In genomic region chr11:82889524-82890341, GRCm38 (mm10) we compare ENCODE assay signal across 8 mouse cellular contexts. TPM values are rescaled to one million over a fixed set of nuclear protein-coding genes. Genes with fewer than 3 reads are reported as not detected.
DNase-seq lines count a peak whose midpoint lies in the region; ATAC-seq and TF ChIP-seq lines count a peak whose summit lies in the region.

No protein-coding gene starts in this region.

- peak overlapping the region; percentile 79 for H3K9ac ChIP-seq in CH12.LX (ENCODE audit: insufficient read depth, low read depth)
- H3K9ac ChIP-seq in limb, embryonic 14.5 days (ENCODE audit: low read depth, low read length, severe bottlenecking) = peak overlapping the region; percentile 73

- TF ChIP-seq EP300 in CH12.LX (IDR thresholded peaks at IDR 0.05; ENCODE audit: low read length) = no peak; the same call in 1 of the 2 replicates

- peak overlapping the region; percentile 51 for H3K4me2 ChIP-seq in CH12.LX (ENCODE audit: insufficient read depth, low read depth, poor library complexity, severe bottlenecking)
- H3K4me2 ChIP-seq in limb, embryonic 14.5 days (replicated peaks; ENCODE audit: low read depth, low read length, severe bottlenecking) = peak overlapping the region; percentile 91

- no peak; the same call in 1 of the 2 replicates for TF ChIP-seq RAD21 in CH12.LX (IDR thresholded peaks at IDR 0.05; ENCODE audit: low read depth, low read length)

- peaks cover 7 to 21% of the 10 kb centered on the region in 2 experiments for H3K4me1 ChIP-seq in CH12.LX (ENCODE audit: control insufficient read depth in 1 of 2, insufficient read depth in 2 of 2)
- H3K4me1 ChIP-seq in limb, embryonic 14.5 days (ENCODE audit: control insufficient read depth, insufficient read depth, low read length) = peaks cover 6% of the 10 kb centered on the region; the same call in 1 of the 2 replicates

- dilution Hi-C loops in CH12.LX (cut with MboI; ENCODE audit: extremely low pct_ligation_motif_present, extremely low pct_unique_long_range_greater_than_20kb, low sequenced_read_pairs) = no loop called here

- H3K36me3 ChIP-seq in CH12.LX (replicated peaks in 1 of 2; ENCODE audit: control insufficient read depth in 1 of 2, insufficient read depth in 1 of 2, low read length in 1 of 2) = peaks cover 3 to 28% of the 10 kb centered on the region in 2 experiments
- no peaks in the 10 kb centered on the region for H3K36me3 ChIP-seq in limb, embryonic 14.5 days (ENCODE audit: control insufficient read depth, insufficient read depth, low read length)

- 0 out of 2 replicates have a peak, but pooled peaks cover 5% of the 10 kb centered on the region for H3K79me2 ChIP-seq in CH12.LX (replicated peaks; ENCODE audit: control insufficient read depth, extremely low read depth, insufficient read depth, poor library complexity, severe bottlenecking)

- ATAC-seq in hematopoietic stem cell, adult 5-6 weeks (replicated peaks in 1 of 2; ENCODE audit: insufficient read depth in 1 of 2, low FRiP score in 2 of 2, low TSS enrichment in 1 of 2, low read depth in 1 of 2, poor library complexity in 2 of 2, severe bottlenecking in 2 of 2) = peak; percentile 24 to 41
- peak; percentile 55 for ATAC-seq in limb, embryonic 14.5 days (ENCODE audit: low FRiP score, low read depth)
- ATAC-seq in monocyte, adult 5-6 weeks (replicated peaks; ENCODE audit: insufficient number of reproducible peaks, low FRiP score, low TSS enrichment, poor library complexity, severe bottlenecking) = peak; percentile 19; the same call in 1 of the 2 replicates

- peak overlapping the region; percentile 86 for H3K27ac ChIP-seq in gastrocnemius, adult 2 months
- peak overlapping the region; percentile 9; the same call in 1 of the 2 replicates for H3K27ac ChIP-seq in CH12.LX (ENCODE audit: insufficient read depth, low read depth)
- 0 out of 2 replicates have a peak overlapping the region, but pooled peaks have one; percentile 13 for H3K27ac ChIP-seq in limb, embryonic 14.5 days (replicated peaks; ENCODE audit: low read depth, low read length)

- H3K9me3 ChIP-seq in CH12.LX (replicated peaks; ENCODE audit: low read length) = no peaks in the 10 kb centered on the region
- H3K9me3 ChIP-seq in limb, embryonic 14.5 days (ENCODE audit: control insufficient read depth, low read length) = no peaks in the 10 kb centered on the region

- peaks cover 11% of the 10 kb centered on the region for H3K27me3 ChIP-seq in CH12.LX (replicated peaks)
- H3K27me3 ChIP-seq in limb, embryonic 14.5 days (ENCODE audit: control insufficient read depth, insufficient read depth, low read length) = no peaks in the 10 kb centered on the region

- TF ChIP-seq CTCF in gastrocnemius, adult 2 months (IDR thresholded peaks at IDR 0.05) = no peak
- no peak for TF ChIP-seq CTCF in CH12.LX (conservative IDR thresholded peaks at IDR 0.05 in 1 of 2, IDR thresholded peaks at IDR 0.05 in 1 of 2; ENCODE audit: low read depth in 2 of 2, low read length in 2 of 2)

- no peak for TF ChIP-seq POLR2A in CH12.LX (IDR thresholded peaks at IDR 0.05; ENCODE audit: low read depth, low read length)
- TF ChIP-seq POLR2A in limb, embryonic 14.5 days (IDR thresholded peaks at IDR 0.05; ENCODE audit: borderline replicate concordance, extremely low read depth, insufficient read depth, insufficient read length) = no peak

- H3K4me3 ChIP-seq in gastrocnemius, adult 2 months = peak overlapping the region; percentile 96
- peak overlapping the region; percentile 67 to 93 (median 80) for H3K4me3 ChIP-seq in CH12.LX (replicated peaks in 1 of 3; ENCODE audit: low read depth in 2 of 3, low read length in 2 of 3, poor library complexity in 1 of 3)
- H3K4me3 ChIP-seq in limb, embryonic 14.5 days (replicated peaks; ENCODE audit: low read length) = peak overlapping the region; percentile 67

- peak; percentile 31 for DNase-seq in gastrocnemius, adult 2 months
- no peak for DNase-seq in gastrocnemius, postnatal 14 days
- DNase-seq in CH12.LX (ENCODE audit: extremely low read depth) = peak; percentile 38
- DNase-seq in cerebellum, postnatal 36 days = peak; percentile 21 to 29
- DNase-seq in limb, embryonic 14.5 days (ENCODE audit: low spot score) = peak; percentile 15
- no peak for DNase-seq in right cerebral cortex, postnatal 25 days

- WGBS in limb, embryonic 14.5 days = 6% methylated on average over 30 of the region's 31 CpGs

- in situ Hi-C loops in CH12.LX (cut with MboI; ENCODE audit: low pct_ligation_motif_present, low pct_unique_long_range_greater_than_20kb, low sequenced_read_pairs) = loop anchor here (5.0 to 10.0 kb wide), 5 partner anchors 42 to 635 kb away; no protein-coding TSS in a partner anchor

- intact Hi-C loops in gastrocnemius, adult 2 months (cut with DNase I) = loop anchor here (1.0 to 5.0 kb wide), 5 partner anchors 72 to 652 kb away; partner anchors contain the start of genes Cct6b and Zfp830
- intact Hi-C loops in gastrocnemius, postnatal 14 days (cut with DNase I; ENCODE audit: low total_unique reads) = loop anchor here (5.0 to 10.0 kb wide), 4 partner anchors 87 to 655 kb away; no protein-coding TSS in a partner anchor

TF ChIP-seq in CH12.LX, 34 proteins besides CTCF, POLR2A, EP300 and RAD21:
- TF ChIP-seq MYC (IDR thresholded peaks at IDR 0.05; ENCODE audit: low read depth, low read length) = peak; percentile 16; the same call in 1 of the 2 replicates
- peak; percentile 61; the same call in 1 of the 2 replicates for TF ChIP-seq SIN3A (IDR thresholded peaks at IDR 0.05; ENCODE audit: low read length)
- TF ChIP-seq MAFK (IDR thresholded peaks at IDR 0.05; ENCODE audit: insufficient replicate concordance, low read length) = no peak
- TF ChIP-seq JUN (IDR thresholded peaks at IDR 0.05; ENCODE audit: insufficient read depth, low read depth, low read length) = no peak
- 0 out of 2 replicates have a peak, but pooled peaks have one; percentile 67 for TF ChIP-seq CHD1 (IDR thresholded peaks at IDR 0.05; ENCODE audit: low read depth, low read length)
- TF ChIP-seq GABPA (IDR thresholded peaks at IDR 0.05; ENCODE audit: insufficient replicate concordance, low read depth, low read length) = no peak

RNA-seq across cellular contexts. Expression of gene Rad51d, which starts 0.7 kb away (rescaled TPM):
- 1 to 10 TPM; 2.7 to 3.6 TPM for total RNA-seq in gastrocnemius, adult 2 months (2021)
- total RNA-seq in gastrocnemius, postnatal 14 days (2021) = 1 to 10 TPM; 5.3 to 5.7 TPM
- total RNA-seq in CH12.LX (2012; rRNA removed) (27.2 and 35.5 TPM in 2 replicates), CH12.LX (2014; rRNA removed) (15.0 and 15.7 TPM in 2 replicates)
- polyA plus RNA-seq in CH12.LX (2012; ENCODE audit: insufficient read length, low read depth) = 27.6 and 33.3 TPM in 2 replicates
- total RNA-seq in hematopoietic stem cell, adult 5-6 weeks (2017) = 15.2 and 21.4 TPM in 2 replicates
- polyA plus RNA-seq in limb, embryonic 14.5 days (2012; rRNA removed) = 10.5 and 11.5 TPM in 2 replicates
- polyA plus RNA-seq in limb, embryonic 14.5 days (2014; fragmentation: Nextera tagmentation; extraction: Ambion mirVana) = 12.9 and 15.1 TPM in 2 replicates
- total RNA-seq in monocyte, adult 5-6 weeks (2017) = 7.7 to 17.1 TPM (median 16.1 TPM) in 3 replicates

RNA-seq across cellular contexts. Expression of gene Fndc8, which starts 2.2 kb away (rescaled TPM):
- total RNA-seq in gastrocnemius, adult 2 months (2021) = not detected
- total RNA-seq in gastrocnemius, postnatal 14 days (2021) = not detected
- 0.08 TPM in 1 of 2 replicates, not detected in the other for total RNA-seq in CH12.LX (2012; rRNA removed)
- total RNA-seq in CH12.LX (2014; rRNA removed) = not detected in 2 replicates
- polyA plus RNA-seq in CH12.LX (2012; ENCODE audit: insufficient read length, low read depth) = 0.22 and 0.36 TPM in 2 replicates
- not detected in 2 replicates for total RNA-seq in hematopoietic stem cell, adult 5-6 weeks (2017)
- polyA plus RNA-seq in limb, embryonic 14.5 days (2012; rRNA removed) = 0.10 and 0.14 TPM in 2 replicates
- 0.11 and 0.25 TPM in 2 replicates for polyA plus RNA-seq in limb, embryonic 14.5 days (2014; fragmentation: Nextera tagmentation; extraction: Ambion mirVana)
- not detected in 3 replicates for total RNA-seq in monocyte, adult 5-6 weeks (2017)

RNA-seq across cellular contexts. Expression of gene Nle1, which starts 18.5 kb away (rescaled TPM):
- total RNA-seq in gastrocnemius, adult 2 months (2021) = 10 to 100 TPM; 11.4 to 15.1 TPM
- 10 to 100 TPM in 1 of 2 experiments, 1 to 10 TPM in 1; 8.8 to 11.0 TPM for total RNA-seq in gastrocnemius, postnatal 14 days (2021)
- total RNA-seq in CH12.LX (2012; rRNA removed) (69.1 and 80.0 TPM in 2 replicates), CH12.LX (2014; rRNA removed) (54.4 and 54.9 TPM in 2 replicates)
- 107 and 135 TPM in 2 replicates for polyA plus RNA-seq in CH12.LX (2012; ENCODE audit: insufficient read length, low read depth)
- total RNA-seq in hematopoietic stem cell, adult 5-6 weeks (2017) = 28.5 and 30.5 TPM in 2 replicates
- 81.6 and 98.3 TPM in 2 replicates for polyA plus RNA-seq in limb, embryonic 14.5 days (2012; rRNA removed)
- polyA plus RNA-seq in limb, embryonic 14.5 days (2014; fragmentation: Nextera tagmentation; extraction: Ambion mirVana) = 30.0 and 35.0 TPM in 2 replicates
- 0.85 to 13.1 TPM (median 3.6 TPM) in 3 replicates for total RNA-seq in monocyte, adult 5-6 weeks (2017)

RNA-seq across cellular contexts. Expression of gene Rffl, which starts 18.7 kb away (rescaled TPM):
- 10 to 100 TPM in 1 of 2 experiments, 1 to 10 TPM in 1; 6.5 to 10.1 TPM for total RNA-seq in gastrocnemius, adult 2 months (2021)
- total RNA-seq in gastrocnemius, postnatal 14 days (2021) = 1 to 10 TPM; 5.4 to 5.7 TPM
- total RNA-seq in CH12.LX (2012; rRNA removed) (14.8 and 16.5 TPM in 2 replicates), CH12.LX (2014; rRNA removed) (1.2 and 1.5 TPM in 2 replicates)
- 3.0 TPM in 2 replicates for polyA plus RNA-seq in CH12.LX (2012; ENCODE audit: insufficient read length, low read depth)
- 15.8 and 18.8 TPM in 2 replicates for total RNA-seq in hematopoietic stem cell, adult 5-6 weeks (2017)
- 8.3 and 11.0 TPM in 2 replicates for polyA plus RNA-seq in limb, embryonic 14.5 days (2012; rRNA removed)
- polyA plus RNA-seq in limb, embryonic 14.5 days (2014; fragmentation: Nextera tagmentation; extraction: Ambion mirVana) = 11.3 and 11.5 TPM in 2 replicates
- 13.3 to 17.8 TPM (median 16.3 TPM) in 3 replicates for total RNA-seq in monocyte, adult 5-6 weeks (2017)

RNA-seq across cellular contexts. Expression of gene Unc45b, which starts 20.6 kb away (rescaled TPM):
- 100 to 1,000 TPM; 169 to 206 TPM for total RNA-seq in gastrocnemius, adult 2 months (2021)
- total RNA-seq in gastrocnemius, postnatal 14 days (2021) = 100 to 1,000 TPM; 106 to 108 TPM
- total RNA-seq in CH12.LX (2012; rRNA removed) (0.08 TPM in 1 of 2 replicates, not detected in the other), CH12.LX (2014; rRNA removed) (0.08 TPM in 1 of 2 replicates, not detected in the other)
- polyA plus RNA-seq in CH12.LX (2012; ENCODE audit: insufficient read length, low read depth) = 0.19 and 0.26 TPM in 2 replicates
- 0.15 and 1.6 TPM in 2 replicates for total RNA-seq in hematopoietic stem cell, adult 5-6 weeks (2017)
- 17.8 and 17.9 TPM in 2 replicates for polyA plus RNA-seq in limb, embryonic 14.5 days (2012; rRNA removed)
- 16.9 and 24.7 TPM in 2 replicates for polyA plus RNA-seq in limb, embryonic 14.5 days (2014; fragmentation: Nextera tagmentation; extraction: Ambion mirVana)
- total RNA-seq in monocyte, adult 5-6 weeks (2017) = not detected in 3 replicates

Comparison
In these comparisons a context has a peak if more than half of its experiments do, and no peak if none do; other contexts are left out.
1. DNase-seq: peak in gastrocnemius, adult 2 months (single experiment), CH12.LX (single experiment), cerebellum, postnatal 36 days (2 of 2) and limb, embryonic 14.5 days (single experiment); none in gastrocnemius, postnatal 14 days (single experiment) and right cerebral cortex, postnatal 25 days (single experiment).
2. H3K27ac ChIP-seq: peak in every context shown above with its lines; median percentile 86 in gastrocnemius, adult 2 months; 13 in limb, embryonic 14.5 days; 9 in CH12.LX.
3. Peak in every context shown above with its lines, with median percentiles within 50 percentile points of each other: H3K4me3 ChIP-seq and ATAC-seq.